Mouse (Mus musculus): ENCODE data around the gene Lrrc10b.

The Lrrc10b gene

DNA sequence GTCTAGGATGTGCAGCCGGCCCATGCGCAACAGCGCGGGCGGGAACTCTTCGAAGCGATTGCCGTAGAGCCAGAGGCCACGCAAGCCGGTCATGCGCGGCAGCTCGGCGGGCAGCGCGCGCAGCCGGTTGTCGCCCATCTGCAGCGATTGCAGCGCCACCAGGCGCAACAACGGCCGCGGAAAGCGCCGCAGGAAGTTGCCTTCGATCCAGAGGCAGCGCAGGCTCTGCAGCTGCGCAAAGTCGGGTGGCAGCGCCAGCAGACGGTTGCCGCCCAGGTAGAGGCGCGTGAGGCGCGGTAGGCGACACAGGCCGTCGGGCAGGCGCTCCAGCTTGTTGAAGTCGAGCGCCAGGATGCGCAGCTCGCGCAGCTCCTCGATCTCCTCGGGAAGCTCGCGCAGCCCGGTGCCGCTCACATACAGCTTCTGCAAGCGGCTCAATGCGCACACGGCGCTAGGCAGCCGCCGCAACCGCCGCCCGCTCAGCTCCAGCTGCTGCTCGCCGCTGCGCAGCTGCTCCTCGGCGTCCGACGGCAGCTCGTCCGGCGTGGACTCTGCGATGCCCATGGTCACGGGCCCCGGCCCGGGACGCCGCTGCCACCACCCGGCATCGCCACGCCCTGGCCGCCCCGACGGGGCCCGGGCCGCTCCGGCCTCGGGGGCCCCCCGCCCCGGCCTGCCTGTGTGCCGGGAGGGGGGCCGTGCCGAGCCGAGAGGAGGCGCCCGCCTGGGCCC lies at the start of gene Lrrc10b:
Gene Lrrc10b (minus strand): TSS at position 722 of the 732 bp plus-strand sequence.
- no peak for DNase-seq

DNA sequence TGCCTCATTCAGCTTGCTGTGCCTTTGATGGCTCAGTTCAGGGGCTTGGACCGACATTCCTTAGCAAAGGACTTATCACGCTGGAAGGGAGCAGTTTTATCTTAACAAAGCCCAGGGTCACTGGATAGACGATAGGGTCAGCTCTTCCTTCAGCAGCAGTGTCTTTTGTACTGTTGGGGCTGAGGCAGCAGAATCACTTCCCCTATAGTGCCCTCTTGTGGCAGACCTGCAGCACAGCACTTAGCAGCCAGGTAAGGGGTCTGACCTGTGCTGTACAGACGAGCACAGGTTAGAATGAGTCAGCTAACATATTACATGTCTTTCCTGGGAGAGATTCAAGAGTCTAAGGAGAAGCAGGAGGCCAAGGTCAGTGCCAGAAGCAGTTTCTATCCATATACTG lies 45.3 kb upstream of the Lrrc10b start:
- no peak for DNase-seq

DNA sequence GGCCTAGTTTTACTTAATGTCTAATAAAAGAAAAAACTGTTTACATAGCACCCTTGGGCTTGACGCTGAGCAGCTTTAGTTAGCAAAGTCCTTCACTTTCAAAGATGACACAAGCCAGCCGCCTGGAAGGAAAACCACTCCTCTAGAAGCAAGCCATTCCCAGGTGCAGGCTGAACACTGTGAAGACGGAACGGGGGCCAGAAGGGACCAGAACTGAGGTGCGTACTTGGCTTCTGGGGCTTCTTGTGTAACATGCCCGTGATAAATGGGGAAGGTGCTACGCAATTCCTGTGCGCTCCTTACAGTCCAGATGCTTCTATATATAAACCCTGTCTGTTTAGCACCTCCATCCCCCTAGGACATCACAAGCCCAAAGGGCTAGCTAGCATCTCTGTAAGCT lies 43.3 kb upstream of the Lrrc10b start:
- no peak for DNase-seq

DNA sequence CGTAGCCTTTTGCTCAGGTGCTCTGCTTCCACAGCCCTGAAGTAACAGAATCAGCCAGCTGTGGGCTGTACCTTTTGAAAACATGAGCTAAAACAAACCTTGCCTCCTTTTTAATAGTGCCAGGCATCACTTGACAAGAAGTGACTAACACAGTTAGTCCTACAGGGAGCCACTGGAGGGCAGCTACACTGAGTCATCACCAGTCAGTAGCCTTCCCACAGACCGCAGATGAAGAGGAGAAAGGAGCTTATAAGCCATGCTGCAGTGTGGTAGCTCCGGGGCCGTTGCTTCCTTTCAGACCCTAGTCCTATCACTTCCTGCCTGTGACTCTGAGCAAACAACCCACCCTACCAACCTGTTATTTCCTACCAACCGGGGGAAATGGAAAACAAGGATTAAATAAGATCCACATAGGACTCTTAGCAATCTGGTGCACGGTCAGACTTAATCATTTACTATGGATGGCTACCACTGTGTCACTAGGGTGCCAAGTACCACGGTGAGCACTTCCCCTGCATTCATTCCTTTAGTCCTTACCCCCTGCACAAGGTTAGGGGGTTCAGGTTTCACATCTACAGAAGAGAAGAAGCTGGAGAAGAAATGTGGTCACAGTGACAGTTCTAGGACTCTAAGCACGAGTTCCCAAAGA lies 40.4 kb upstream of the Lrrc10b start:
- no peak for DNase-seq

DNA sequence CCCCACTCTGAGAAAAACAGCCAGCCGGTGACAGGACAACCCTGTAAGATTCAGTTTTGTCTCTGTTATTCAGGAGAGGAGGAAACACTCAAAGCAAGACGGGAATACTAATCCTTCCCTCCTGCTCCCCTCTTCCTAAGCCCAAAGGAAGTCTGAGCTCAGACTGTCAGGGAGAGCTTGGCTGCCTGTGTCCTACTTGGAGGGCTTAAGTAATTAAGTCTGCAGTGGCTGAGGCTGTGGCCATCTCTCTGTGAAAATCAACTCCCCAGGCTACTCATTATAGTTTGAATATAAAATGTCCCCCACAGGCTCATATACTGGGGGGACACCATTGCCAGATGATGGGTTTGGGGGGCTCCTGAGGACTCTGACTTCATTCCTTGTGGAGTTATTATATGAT lies 39.7 kb upstream of the Lrrc10b start:
- no peak for DNase-seq

DNA sequence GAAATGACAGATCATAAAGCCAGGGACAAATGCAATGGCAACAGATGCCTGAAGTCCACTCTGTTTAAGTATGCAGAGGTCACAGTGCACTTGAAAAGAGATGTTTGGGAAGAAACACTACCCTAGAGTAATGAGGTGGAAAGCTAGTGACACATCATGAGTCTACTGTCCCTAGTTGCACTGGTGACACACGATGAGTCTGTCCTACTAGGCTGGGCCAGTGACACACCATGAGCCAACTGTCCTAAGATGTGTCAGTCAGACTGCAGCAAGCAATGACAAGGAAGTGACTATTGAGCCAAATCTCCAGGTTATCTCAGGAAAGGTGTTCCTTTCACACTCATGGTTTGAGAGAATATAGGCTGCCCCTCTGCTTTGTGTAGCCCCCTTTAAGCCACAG lies 38.4 kb upstream of the Lrrc10b start:
- no peak for DNase-seq

DNA sequence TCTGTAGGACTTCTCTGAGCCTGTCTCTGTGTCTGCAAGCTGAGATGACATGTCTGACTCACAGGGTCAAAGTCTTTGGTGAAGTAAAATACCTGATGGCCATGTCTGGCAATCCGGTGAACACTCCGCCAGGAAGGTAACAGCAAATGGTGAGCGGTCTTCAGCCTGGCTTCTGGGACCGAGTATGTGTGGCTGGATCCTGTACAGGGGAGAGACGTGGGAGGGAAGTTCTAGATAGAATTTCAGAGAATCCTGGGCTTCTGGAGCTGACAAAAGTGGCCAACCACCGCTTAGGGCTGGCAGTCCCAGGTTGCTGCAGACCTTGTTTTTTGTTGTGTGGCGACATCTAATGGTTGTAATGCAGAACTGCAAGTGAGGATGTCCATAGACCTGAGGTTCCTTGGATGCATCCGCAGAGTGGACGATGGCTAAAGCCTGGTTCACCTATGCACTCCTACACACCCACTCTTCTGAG lies 29.0 kb upstream of the Lrrc10b start:
- DNase-seq: peak; percentile 62

DNA sequence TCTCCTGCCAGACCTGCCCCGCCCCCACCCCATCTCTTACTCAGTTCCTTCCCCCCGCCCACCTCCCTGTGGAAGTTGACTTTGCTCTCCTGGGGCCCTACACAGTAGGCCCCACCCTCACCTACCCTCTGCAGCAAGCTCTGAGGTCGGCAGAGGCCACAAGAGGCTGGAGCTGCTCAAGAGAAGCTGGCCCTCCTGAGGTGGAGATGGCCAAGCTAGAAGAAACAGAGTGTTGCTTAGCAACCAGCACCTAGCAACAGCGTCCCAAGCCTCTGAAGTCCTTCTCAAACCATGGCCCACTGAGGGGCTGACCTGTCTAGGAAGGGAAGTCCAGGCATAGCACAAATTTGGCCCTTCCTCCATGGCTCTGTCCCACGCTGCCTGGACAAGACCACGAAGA lies 25.4 kb upstream of the Lrrc10b start, which contains the start of gene Ppp1r32:
Gene Ppp1r32 (minus strand): TSS at position 226 of the 400 bp plus-strand sequence.
- no peak for DNase-seq

DNA sequence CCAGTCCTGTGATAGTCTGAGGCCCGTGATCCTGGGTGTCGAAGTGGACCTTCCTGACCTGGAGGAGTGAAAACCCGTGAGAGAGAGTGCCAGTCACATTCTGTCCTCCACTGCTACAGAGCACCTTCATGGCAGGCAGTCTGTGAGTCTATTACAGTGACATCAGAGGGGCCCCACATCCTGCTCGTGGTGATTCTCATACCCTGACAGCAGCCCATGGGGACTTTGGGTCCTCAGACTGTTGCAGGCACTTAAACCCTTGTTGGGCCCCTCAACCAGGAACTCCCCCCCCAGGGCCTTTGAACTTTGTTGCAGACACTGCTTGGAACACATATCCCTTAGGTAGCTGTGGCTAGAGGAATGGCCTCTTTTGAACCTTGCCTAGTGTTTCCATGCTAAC lies 22.3 kb upstream of the Lrrc10b start:
- no peak for DNase-seq

DNA sequence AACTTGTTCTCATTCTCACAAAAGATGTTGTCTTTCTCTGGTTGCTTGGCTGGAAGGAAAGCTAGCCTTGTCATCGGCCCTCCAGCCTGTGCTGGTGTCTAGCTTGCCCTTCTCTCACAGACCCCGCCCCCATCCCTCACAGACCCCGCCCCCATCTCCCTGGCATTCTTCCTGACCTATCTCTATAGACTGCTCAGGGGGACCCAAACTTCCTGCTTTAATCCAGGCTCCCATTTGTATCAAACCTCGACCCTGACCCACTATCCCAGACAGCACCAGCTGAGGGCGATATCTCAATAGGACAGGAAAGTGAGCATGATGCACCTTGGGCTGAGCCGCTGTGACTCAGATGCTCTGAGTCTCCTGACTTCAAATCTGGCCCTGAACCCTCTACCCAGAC lies 16.5 kb upstream of the Lrrc10b start:
- DNase-seq: no peak

DNA sequence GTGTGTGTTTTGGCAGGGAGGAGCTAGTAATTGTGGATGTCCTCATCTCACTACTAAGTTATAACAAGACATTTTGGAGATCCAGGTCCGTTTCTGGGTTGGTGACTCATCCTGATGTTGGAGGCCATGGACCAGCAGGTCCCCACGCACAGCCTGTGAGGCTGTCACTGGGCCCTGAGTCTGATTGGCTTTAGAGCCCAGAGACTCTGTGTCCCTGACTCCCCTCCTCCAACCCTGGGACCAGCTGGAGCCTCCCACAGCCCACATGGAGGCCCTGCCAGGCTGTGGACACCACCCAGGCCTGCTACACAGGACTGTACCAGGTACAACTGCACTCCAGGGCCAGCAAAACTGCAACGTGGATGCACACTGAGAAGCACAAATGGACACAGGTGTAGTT lies 15.7 kb upstream of the Lrrc10b start:
- no peak for DNase-seq

DNA sequence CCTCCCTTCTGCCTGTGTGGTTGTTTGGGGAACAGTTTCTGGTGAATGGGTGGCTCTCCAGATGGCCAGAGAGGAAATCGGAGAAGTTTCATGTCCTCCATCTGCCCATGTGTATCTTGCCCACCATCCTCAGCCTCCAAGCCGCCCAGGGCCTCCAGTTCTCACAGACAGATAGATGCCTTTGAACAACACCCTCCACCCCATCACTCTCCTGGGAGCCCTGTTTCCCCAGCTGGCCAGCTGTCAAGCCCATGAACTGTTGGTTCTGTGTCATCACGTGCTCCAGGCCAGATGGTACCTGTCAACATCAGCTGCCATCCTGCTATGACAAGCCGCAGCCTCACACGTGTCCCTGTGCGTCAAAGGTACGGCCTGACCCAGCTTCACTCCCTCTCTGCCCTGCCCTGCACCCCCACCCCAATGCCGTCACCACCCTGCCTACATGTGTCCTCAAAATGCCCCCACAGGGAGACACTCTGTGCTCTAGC lies 11.9 kb upstream of the Lrrc10b start:
- DNase-seq: no peak

DNA sequence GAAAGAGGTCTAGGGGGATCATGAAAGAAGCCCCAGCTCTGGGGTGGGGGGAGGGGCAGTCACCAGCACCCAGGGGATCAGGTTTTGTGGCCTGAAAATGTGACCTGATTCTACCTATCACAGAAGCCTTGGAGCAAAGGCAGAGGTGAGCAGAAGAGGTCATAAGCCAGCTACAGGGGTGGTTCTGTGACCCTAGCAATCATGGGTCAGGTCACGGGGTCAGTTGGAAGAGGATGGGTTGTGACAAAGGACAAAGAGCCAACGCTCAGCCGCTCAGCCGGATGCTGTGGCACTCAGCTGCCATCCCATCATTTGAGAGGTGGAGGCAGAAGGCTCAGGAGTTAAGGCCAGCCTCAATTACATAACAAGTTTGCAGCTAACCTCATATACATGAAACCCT lies 7.2 kb upstream of the Lrrc10b start:
- no peak for DNase-seq

DNA sequence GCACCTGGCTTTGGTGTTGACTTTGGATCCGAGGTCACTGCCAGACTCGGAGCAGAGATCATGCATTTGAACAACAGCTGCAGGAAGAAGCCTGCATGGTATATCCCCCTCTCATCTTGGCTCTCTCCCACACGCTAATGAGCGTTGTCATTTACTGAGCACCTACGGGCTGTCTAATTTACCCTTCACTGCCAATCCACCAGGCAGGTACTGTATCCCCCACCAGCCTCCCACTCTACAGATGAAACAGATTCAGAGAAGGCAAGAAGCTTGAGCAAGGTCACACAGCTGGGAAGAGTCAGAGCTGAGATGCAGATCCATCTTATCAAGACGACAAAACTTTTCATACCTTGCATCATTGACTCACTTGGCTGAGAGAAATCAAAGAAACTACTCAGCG lies 4.3 kb upstream of the Lrrc10b start:
- DNase-seq: no peak

DNA sequence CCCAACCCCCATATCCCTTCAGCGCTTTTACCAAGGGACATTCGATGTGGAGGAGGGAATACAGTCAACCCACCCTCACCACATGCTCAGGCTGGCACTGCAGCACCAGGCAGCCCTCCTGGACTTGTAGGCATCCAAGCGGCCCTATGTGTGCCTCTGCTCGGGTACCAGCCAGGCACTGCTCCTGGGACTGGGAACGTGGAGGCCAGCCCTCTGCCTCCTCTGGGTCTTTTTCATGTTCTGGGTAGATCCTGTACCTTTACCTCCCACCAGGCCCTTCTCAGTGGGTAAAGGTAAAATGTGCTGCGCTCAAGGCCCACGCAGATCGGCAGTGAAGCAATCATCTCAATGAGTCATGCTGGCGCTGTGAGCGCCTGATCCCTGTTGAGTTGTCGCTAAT lies 2.6 kb upstream of the Lrrc10b start:
- no peak for DNase-seq

DNA sequence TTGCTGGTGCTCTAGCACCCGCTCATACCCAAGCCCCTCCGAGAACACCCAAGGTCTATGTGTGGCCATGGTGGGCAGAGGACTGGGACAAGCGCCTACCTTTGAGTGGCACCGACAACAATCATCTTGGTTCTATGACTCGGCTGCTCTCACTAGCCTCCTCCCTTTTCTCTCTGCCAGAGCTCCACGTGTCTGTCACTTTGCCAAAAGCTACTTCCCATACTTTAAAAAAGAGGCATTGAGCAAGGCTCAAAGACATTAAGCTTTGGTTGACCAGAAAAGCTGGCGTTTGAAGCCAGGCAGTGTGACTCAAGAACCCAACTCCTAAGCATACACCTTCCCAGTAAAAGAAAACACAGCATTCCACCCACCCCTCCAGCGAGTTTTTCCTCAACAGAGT lies 823 bp upstream of the Lrrc10b start:
- DNase-seq: no peak

DNA sequence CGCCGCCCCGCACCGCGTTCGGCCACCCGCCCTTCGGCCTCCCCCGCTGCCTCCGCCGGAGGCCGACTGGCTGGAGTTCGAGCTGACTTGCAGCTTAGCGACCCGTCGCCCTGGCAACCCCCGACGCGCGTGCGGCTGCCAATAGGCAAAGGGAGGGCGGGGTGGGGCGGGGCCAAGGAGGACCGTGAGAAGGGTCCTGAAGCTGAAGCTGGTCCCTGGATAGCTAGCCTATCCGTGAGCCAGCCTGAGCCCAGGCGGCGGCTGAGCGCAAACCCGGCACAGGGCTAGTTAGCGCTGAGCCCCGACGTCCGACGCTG lies 169 bp upstream of the Lrrc10b start:
- no peak for DNase-seq

DNA sequence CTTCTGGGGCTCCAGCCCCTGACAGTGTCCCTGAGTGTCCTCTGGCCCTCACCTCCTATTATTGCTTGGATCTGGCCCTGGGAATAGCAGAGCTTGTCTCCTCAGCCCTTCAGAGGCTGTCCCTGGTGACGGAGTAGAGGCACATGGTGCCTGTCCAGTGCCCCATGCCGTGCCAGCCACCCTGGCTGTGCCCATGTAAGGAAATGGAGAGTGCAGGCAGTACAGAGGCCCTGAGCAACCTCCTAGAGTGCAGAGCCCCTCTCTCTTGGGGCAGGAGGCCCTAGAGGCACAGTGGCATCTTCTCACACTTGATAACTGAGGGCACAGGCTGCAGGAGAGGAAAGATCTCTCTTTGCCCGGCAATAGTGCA lies 1.9 kb downstream of the Lrrc10b start:
- no peak for DNase-seq

DNA sequence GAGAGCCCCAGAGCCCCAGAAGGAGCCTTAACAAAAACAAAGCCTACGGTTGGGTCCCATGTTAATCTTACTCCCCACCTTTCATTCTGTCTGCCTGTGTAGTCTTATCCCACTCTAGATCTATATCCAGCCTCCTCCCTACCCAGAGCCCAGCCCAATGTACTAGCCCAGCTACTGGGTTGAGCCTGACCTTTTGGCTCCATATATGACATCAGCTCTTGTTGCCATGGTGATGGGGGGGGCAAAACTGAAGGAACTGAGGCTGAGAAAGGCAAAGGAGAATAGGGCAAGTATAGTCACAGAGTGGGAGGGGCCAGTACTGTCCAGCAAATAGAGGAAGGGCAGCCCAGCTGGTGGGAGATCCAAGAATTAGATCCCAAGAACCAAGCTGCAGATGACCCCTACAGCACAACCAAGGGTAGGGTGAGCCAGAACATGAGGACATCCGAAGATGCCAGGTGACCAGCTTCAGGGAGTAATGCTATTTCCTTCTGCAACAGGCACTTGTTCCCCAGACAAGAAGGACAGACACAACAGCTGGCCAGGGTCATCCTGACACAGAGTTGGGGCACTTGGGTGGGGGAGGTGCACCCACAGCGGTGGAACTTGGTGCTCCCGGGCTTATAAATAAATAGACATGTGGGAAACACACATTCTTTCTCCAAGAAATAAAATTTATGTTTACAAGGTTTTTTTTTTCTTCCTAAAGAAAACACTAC lies 2.4 kb downstream of the Lrrc10b start:
- DNase-seq: no peak

DNA sequence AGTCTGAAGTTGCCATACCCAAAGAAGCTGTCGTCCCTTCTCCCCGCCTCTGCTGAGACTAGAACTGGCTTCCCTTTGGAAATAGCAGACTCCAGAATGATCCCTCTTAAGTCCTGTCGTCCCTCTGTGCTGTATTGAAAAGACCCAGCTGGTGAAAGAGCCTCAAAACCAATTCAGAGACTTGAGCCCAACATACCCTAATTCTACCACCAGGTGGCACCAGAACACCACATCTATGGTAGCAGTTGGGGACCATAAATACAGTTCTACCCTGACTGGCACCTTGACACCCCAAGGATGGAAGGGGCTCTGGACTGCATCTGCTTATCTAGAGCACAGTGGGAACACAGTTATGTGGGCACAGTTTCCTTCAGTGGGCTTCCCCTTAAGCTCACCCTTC lies 7.6 kb downstream of the Lrrc10b start:
- DNase-seq: peak; percentile 54

DNA sequence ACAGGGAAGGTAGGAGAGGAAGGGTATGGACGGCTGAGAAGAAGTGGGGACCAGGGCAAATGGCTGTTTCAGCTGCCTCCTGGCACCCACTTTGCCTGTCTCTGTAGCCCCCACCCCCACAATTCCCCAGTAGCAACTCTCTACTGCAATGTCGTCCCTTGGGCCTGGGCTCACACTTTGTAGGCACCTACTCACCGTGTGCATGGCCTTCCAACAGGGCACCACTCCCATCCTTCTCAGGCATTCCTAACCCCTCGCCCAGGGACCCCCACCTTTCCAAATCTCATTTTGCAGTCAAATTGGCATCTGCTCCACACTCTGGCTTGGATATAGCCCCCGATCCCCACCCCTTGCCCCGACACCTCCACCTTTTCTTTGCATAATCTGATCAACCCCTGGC lies 8.1 kb downstream of the Lrrc10b start:
- no peak for DNase-seq

DNA sequence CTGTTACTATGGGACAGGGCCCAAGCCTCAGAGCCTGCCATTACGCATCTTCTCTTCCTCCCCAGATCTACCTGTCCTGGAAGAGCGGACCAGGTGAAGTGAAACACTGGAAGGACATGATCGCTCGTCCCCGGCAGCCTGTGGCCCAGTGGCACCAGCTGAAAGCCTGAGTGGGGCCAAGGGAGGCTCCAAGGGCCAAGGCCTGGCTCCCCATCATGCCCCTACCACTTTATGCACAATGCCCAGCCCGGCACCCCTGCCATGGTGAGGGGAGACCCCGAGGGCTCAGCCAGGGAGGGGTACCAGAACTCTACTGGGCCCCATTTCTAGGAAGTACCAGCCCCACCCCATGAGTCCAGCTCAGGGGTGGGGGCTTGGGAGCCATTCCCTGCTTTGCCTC lies 9.0 kb downstream of the Lrrc10b start:
- no peak for DNase-seq

DNA sequence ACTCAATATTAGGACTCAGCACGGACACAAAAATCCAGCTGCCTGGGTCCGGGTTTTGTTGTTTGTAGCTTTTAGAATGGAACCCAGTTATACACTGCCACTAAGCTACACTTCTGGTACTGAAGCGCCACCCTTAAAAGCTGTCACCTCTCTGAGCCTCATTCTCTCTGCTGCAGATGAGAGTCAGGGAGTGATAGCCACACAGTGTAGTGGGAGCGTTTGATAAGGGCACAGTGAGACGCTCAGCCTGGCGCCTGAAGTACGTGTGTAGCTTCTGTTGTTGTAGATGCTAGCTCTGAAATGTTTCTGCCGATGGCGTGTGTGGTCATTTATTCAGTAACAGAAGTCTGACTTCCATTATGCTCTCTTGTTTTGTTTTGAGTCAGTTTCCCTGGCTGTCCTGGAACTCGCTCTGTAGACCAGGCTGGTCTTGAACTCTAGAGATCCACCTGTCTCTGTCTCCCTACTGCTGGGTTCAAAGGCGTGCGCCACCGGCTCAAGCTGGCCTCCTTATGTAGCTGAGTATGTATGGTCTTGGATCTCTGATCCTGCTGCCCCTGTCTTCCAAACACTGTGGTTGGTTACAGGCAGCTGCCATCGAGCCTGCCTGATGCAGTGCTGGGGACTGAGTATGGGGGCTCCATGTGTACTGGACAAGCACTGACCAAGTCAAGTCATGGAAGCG lies 12.4 kb downstream of the Lrrc10b start:
- no peak for DNase-seq

DNA sequence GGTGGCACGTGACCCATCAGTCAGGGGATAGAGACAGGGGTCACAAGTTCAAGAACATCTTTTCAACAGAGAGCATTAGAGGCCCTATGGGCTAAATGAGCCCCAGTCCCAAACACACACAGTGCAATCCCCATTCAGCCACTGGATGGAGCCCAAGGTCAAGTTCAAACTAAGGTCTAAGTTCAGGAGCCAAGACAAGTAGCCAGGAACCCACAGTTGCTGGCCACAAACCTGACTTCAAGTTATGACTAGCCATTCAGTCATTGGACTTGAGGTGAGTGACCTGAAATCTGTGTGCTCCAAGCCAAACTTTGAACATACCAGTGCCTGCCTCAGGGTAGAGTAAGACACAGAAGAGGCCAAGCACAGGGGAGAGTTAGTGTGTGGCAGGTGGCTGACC lies 19.8 kb downstream of the Lrrc10b start:
- peak; percentile 28 for DNase-seq
